Mouse (Mus musculus) liver, adult 2 months (tissue): ENCODE data around the gene Chp2. TPM values are rescaled to one million over a fixed set of nuclear protein-coding genes. Genes with fewer than 3 reads are reported as not detected.
"Not testable (repeated sequence)": the region's sequence is repeated elsewhere in the genome, so short reads cannot be mapped to it uniquely, and the experiment has no call there.

Experiments
- DNase-seq: peaks from one replicate; pipeline ENCODE4 v3.0.0-alpha.2; 2011; ENCODE audit warnings: low read depth, low spot score; ENCODE audit errors: extremely low read depth
- H3K27ac ChIP-seq: fragments of 200-500 bp; replicated peaks from 2 replicates; pipeline ENCODE4 v1.5.1; 2012; ENCODE audit warnings: low read depth, mild to moderate bottlenecking, control low read depth, inconsistent platforms, low read length; ENCODE audit not compliant: insufficient read depth
- H3K27me3 ChIP-seq: fragments of 200-500 bp; 2 replicates; pipeline ENCODE4 v1.6.1; 2012; ENCODE audit warnings: mild to moderate bottlenecking, moderate library complexity, low read length, inconsistent platforms; ENCODE audit not compliant: control insufficient read depth, insufficient read depth
- H3K36me3 ChIP-seq: fragments of 200-500 bp; 2 replicates; pipeline ENCODE4 v1.6.1; 2012; ENCODE audit warnings: low read length, inconsistent platforms; ENCODE audit not compliant: control insufficient read depth, insufficient read depth
- H3K4me1 ChIP-seq: fragments of 200-500 bp; 2 replicates; pipeline ENCODE4 v1.6.1; 2011; ENCODE audit warnings: low read length; ENCODE audit not compliant: control insufficient read depth, insufficient read depth
- H3K4me3 ChIP-seq: fragments of 200-500 bp; 2 replicates; pipeline ENCODE4 v1.5.1; 2011; ENCODE audit warnings: low read depth, mild to moderate bottlenecking, control low read depth, low read length, moderate library complexity; ENCODE audit not compliant: insufficient read depth
- H3K79me2 ChIP-seq: fragments of 200-500 bp; 2 replicates; pipeline ENCODE4 v1.6.1; 2012; ENCODE audit warnings: inconsistent platforms, mild to moderate bottlenecking, low read length, moderate library complexity; ENCODE audit not compliant: control insufficient read depth, insufficient read depth
- H3K9ac ChIP-seq: fragments of 200-500 bp; 2 replicates; pipeline ENCODE4 v1.6.1; 2012; ENCODE audit warnings: low read depth, mild to moderate bottlenecking, control low read depth, inconsistent platforms, low read length
- CTCF ChIP-seq: fragments of 200-500 bp; IDR thresholded peaks from 2 replicates; pipeline ENCODE4 v1.5.1; 2011; ENCODE audit warnings: low read depth, low read length, control low read depth
- POLR2A ChIP-seq: fragments of 200-500 bp; IDR thresholded peaks from 2 replicates; pipeline ENCODE4 v1.6.1; 2011; ENCODE audit warnings: low read length, control low read depth; ENCODE audit not compliant: insufficient read depth; ENCODE audit errors: extremely low read depth
- WGBS: fragments of 180-500 bp; shearing (Covaris S2); methylation state at CpG from one replicate; pipeline ENCODE4 v1.1.7; 2018; 5-methylcytosine and 5-hydroxymethylcytosine counted together
- polyA plus RNA-seq: library from polyadenylated mRNA; depleted of rRNA; stranded (reverse); fragments of >200 nt; gene quantifications from 2 replicates; pipeline ENCODE4 v1.2.3, GENCODE M21; 2012
- total RNA-seq: library from RNA; depleted of rRNA; stranded (reverse); fragments of >200 nt; gene quantifications from 2 replicates; pipeline ENCODE4 v1.2.3, GENCODE M21; 2014

The Chp2 gene
- total and polyA plus RNA-seq, 2 experiments: 2.8 to 5.3 TPM

- WGBS: 76% methylated on average over 4 of the region's 4 CpGs
- no peak overlapping the region for H3K27ac ChIP-seq
- no peaks in the 10 kb centered on the region for H3K27me3 ChIP-seq
- TF ChIP-seq POLR2A: no peak
- TF ChIP-seq CTCF: no peak
- H3K36me3 ChIP-seq: no peaks in the 10 kb centered on the region
- DNase-seq: no peak
- no peak overlapping the region for H3K4me3 ChIP-seq
- no peaks in the 10 kb centered on the region for H3K4me1 ChIP-seq
- H3K9ac ChIP-seq: no peak overlapping the region
- H3K79me2 ChIP-seq: no peaks in the 10 kb centered on the region
Observed at GRCm38 (mm10) chr7:122229916-122230315, 10.6 kb downstream of the Chp2 start.

- H3K9ac ChIP-seq: no peak overlapping the region
- H3K27me3 ChIP-seq: no peaks in the 10 kb centered on the region
- DNase-seq: no peak
- WGBS: 76% methylated on average over 4 of the region's 4 CpGs
- H3K79me2 ChIP-seq: no peaks in the 10 kb centered on the region
- no peak overlapping the region for H3K27ac ChIP-seq
- H3K36me3 ChIP-seq: no peaks in the 10 kb centered on the region
- no peaks in the 10 kb centered on the region for H3K4me1 ChIP-seq
- H3K4me3 ChIP-seq: no peak overlapping the region
- TF ChIP-seq CTCF (no peak), POLR2A (no peak)
Observed at GRCm38 (mm10) chr7:122230866-122231265, 11.6 kb downstream of the Chp2 start.

GRCm38 (mm10) chr7:122238939-122239338, 19.6 kb downstream of the Chp2 start:
- Histone ChIP-seq H3K27me3 (no peaks in the 10 kb centered on the region), H3K9ac (no peak overlapping the region), H3K4me1 (no peaks in the 10 kb centered on the region), H3K36me3 (no peaks in the 10 kb centered on the region), H3K4me3 (no peak overlapping the region), H3K27ac (no peak overlapping the region), H3K79me2 (no peaks in the 10 kb centered on the region)
- 95% methylated on average over 2 of the region's 2 CpGs for WGBS
- no peak for DNase-seq
- no peak for TF ChIP-seq POLR2A
- no peak for TF ChIP-seq CTCF

- Histone ChIP-seq H3K9ac (no peak overlapping the region), H3K27ac (no peak overlapping the region), H3K4me3 (no peak overlapping the region), H3K36me3 (no peaks in the 10 kb centered on the region), H3K79me2 (no peaks in the 10 kb centered on the region), H3K4me1 (no peaks in the 10 kb centered on the region), H3K27me3 (no peaks in the 10 kb centered on the region)
- WGBS: 77% methylated on average over 6 of the region's 6 CpGs
- no peak for DNase-seq
- TF ChIP-seq POLR2A: no peak
- TF ChIP-seq CTCF: no peak
Observed at GRCm38 (mm10) chr7:122240413-122241119, 21.3 kb downstream of the Chp2 start.

- H3K9ac ChIP-seq: no peak overlapping the region
- no peaks in the 10 kb centered on the region for H3K79me2 ChIP-seq
- TF ChIP-seq POLR2A (no peak), CTCF (no peak)
- no peaks in the 10 kb centered on the region for H3K4me1 ChIP-seq
- WGBS: 31% methylated on average over 1 of the region's 1 CpGs
- no peaks in the 10 kb centered on the region for H3K27me3 ChIP-seq
- no peaks in the 10 kb centered on the region for H3K36me3 ChIP-seq
- peak; percentile 31 for DNase-seq
- no peak overlapping the region for H3K4me3 ChIP-seq
- H3K27ac ChIP-seq: no peak overlapping the region
Observed at GRCm38 (mm10) chr7:122242260-122242659, 23.0 kb downstream of the Chp2 start.

- H3K9ac ChIP-seq, DNase-seq, H3K4me1 ChIP-seq, H3K36me3 ChIP-seq, H3K27ac ChIP-seq, H3K4me3 ChIP-seq, H3K27me3 ChIP-seq, H3K79me2 ChIP-seq: not testable (repeated sequence)
Observed at GRCm38 (mm10) chr7:122242744-122243143, 23.4 kb downstream of the Chp2 start.
